Mouse (Mus musculus) gastrocnemius, postnatal 14 days (tissue): ENCODE measurements around the gene Scaf8. TPM values are rescaled to one million over a fixed set of nuclear protein-coding genes. Genes with fewer than 3 reads are reported as not detected.
"Not testable (repeated sequence)": the region's sequence is repeated elsewhere in the genome, so short reads cannot be mapped to it uniquely, and the experiment has no call there.

Experiments used
- DNase-seq: peaks from one replicate; pipeline ENCODE4 v3.0.0; 2021; ENCODE audit warnings: mixed read lengths
- intact Hi-C: fragments of 180-260 bp; cut with DNase I; formaldehyde crosslinking; loops from one replicate; pipeline ENCODE4 v1.15.1; 2025; ENCODE audit warnings: low total_unique reads
- long read RNA-seq, 2 experiments: library from polyadenylated mRNA; stranded (forward); transcript quantifications; one replicate each; pipeline ENCODE4 v2.0.0; 2021
- total RNA-seq, 2 experiments: library from RNA; stranded (reverse); gene quantifications; 2 replicates each; pipeline ENCODE4 v1.2.3; 2021

The Scaf8 gene
- 10 to 100 TPM; 22.5 to 25.8 TPM for total RNA-seq
- long read RNA-seq, experiment 1, full-length matches to known transcripts: 1 of 6 reads
- long read RNA-seq, experiment 1, partial matches to known transcripts: 2 of 6 reads
- long read RNA-seq, experiment 1, other reads (novel, unspliced or antisense): 3 of 6 reads
- long read RNA-seq, experiment 2, full-length matches to known transcripts: 5 of 10 reads
- long read RNA-seq, experiment 2, partial matches to known transcripts: 0 of 10 reads
- long read RNA-seq, experiment 2, other reads (novel, unspliced or antisense): 5 of 10 reads

GRCm38 (mm10) chr17:3114720-3115379, at the start of gene Scaf8:
Gene Scaf8, plus strand, starts transcription at chr17:3114972.
- intact Hi-C loops: no loop called here
- DNase-seq: peak; percentile 91

- no peak for DNase-seq
- intact Hi-C loops: no loop called here
These were observed 39.5 kb upstream of the Scaf8 start for GRCm38 (mm10) chr17:3075166-3075872.

- no peak for DNase-seq
- intact Hi-C loops: no loop called here
These were observed 38.9 kb upstream of the Scaf8 start for GRCm38 (mm10) chr17:3075873-3076245.

GRCm38 (mm10) chr17:3077936-3078335, 36.8 kb upstream of the Scaf8 start:
- intact Hi-C loops, DNase-seq: not testable (repeated sequence)

GRCm38 (mm10) chr17:3080587-3081349, 34.0 kb upstream of the Scaf8 start:
- DNase-seq, intact Hi-C loops: not testable (repeated sequence)

- intact Hi-C loops, DNase-seq: not testable (repeated sequence)
These were observed 33.2 kb upstream of the Scaf8 start for GRCm38 (mm10) chr17:3081512-3082100.

- intact Hi-C loops: not testable (repeated sequence)
- peak; percentile 32 for DNase-seq
These were observed 32.5 kb upstream of the Scaf8 start for GRCm38 (mm10) chr17:3082125-3082755.

GRCm38 (mm10) chr17:3082756-3083749, 31.7 kb upstream of the Scaf8 start:
- DNase-seq: peak; percentile 31
- intact Hi-C loops: not testable (repeated sequence)

GRCm38 (mm10) chr17:3083886-3084550, 30.8 kb upstream of the Scaf8 start:
- intact Hi-C loops: no loop called here

GRCm38 (mm10) chr17:3084551-3084930, 30.2 kb upstream of the Scaf8 start:
- DNase-seq: peak; percentile 79
- intact Hi-C loops: no loop called here

More at GRCm38 (mm10) chr17:3083886-3084550, 30.8 kb upstream of the Scaf8 start:
- peak; percentile 93 for DNase-seq

GRCm38 (mm10) chr17:3085152-3085551, 29.6 kb upstream of the Scaf8 start:
- no peak for DNase-seq
- intact Hi-C loops: loop anchor here (5.0 kb wide), 1 partner anchor 142 kb away; no protein-coding TSS in a partner anchor

- no peak for DNase-seq
- intact Hi-C loops: no loop called here
These were observed 22.1 kb upstream of the Scaf8 start for GRCm38 (mm10) chr17:3092682-3093081.

GRCm38 (mm10) chr17:3099273-3099672, 15.5 kb upstream of the Scaf8 start:
- DNase-seq, intact Hi-C loops: not testable (repeated sequence)

GRCm38 (mm10) chr17:3102336-3103165, 12.2 kb upstream of the Scaf8 start:
- intact Hi-C loops: no loop called here
- peak; percentile 54 for DNase-seq

GRCm38 (mm10) chr17:3104154-3104931, 10.4 kb upstream of the Scaf8 start:
- intact Hi-C loops: no loop called here
- DNase-seq: no peak

GRCm38 (mm10) chr17:3105022-3105421, 9.8 kb upstream of the Scaf8 start:
- intact Hi-C loops: no loop called here
- DNase-seq: no peak
